Mouse (Mus musculus): Measurements from ENCODE around the gene Ddr2. TPM values are rescaled to one million over a fixed set of nuclear protein-coding genes. Genes with fewer than 3 reads are reported as not detected.

Ddr2 gene
- polyA plus RNA-seq, 1 experiment from 2014 or later = 89.0 TPM

GRCm38 (mm10) chr1:169948280-169948679, 162.3 kb downstream of the Ddr2 start:
- Histone ChIP-seq H3K4me1 (0 out of 2 replicates have a peak, but pooled peaks cover 10% of the 10 kb centered on the region), H3K9ac (no peak overlapping the region), H3K27me3 (no peaks in the 10 kb centered on the region), H3K27ac (replicated peaks) (no peak overlapping the region), H3K4me3 (replicated peaks) (no peak overlapping the region), H3K4me2 (replicated peaks) (no peak overlapping the region), H3K9me3 (replicated peaks) (no peaks in the 10 kb centered on the region), H3K36me3 (peaks cover 17% of the 10 kb centered on the region)
- no peak for ATAC-seq (ENCODE audit: insufficient number of reproducible peaks, low FRiP score, low TSS enrichment, low read depth)
- 72% methylated on average over 7 of the region's 7 CpGs for whole genome bisulfite sequencing

DNA sequence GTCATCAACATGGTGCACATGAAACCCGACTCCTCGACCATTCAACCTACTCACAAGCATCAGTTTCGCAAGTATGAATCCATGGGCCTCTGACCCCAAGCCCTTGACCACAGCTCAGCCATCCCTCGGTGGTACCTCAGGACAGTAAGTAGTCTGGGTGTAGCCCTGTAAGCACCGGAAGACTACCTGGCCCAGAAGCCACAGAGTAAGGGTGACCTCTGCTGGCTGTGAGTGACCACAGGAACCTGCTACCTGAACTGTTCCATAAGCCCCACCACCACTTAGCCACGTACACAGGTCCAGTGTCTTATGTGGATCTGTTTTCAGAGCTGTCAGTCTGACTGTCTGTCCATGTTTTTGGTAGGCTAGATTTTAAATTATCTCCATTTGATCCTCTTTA, 162.9 kb downstream of the Ddr2 start:
- Histone ChIP-seq H3K4me1 (0 out of 2 replicates have a peak, but pooled peaks cover 10% of the 10 kb centered on the region), H3K9me3 (replicated peaks) (no peaks in the 10 kb centered on the region)

GRCm38 (mm10) chr1:169946004-169946403, 164.6 kb downstream of the Ddr2 start:
- ATAC-seq (ENCODE audit: insufficient number of reproducible peaks, low FRiP score, low TSS enrichment, low read depth) = no peak
- WGBS = 72% methylated on average over 3 of the region's 3 CpGs

More for the DNA sequence above, 162.9 kb downstream of the Ddr2 start:
- H3K4me3 ChIP-seq (replicated peaks) = no peak overlapping the region
- no peaks in the 10 kb centered on the region for H3K27me3 ChIP-seq
- 81% methylated on average over 6 of the region's 6 CpGs for WGBS
- no peak overlapping the region for H3K27ac ChIP-seq (replicated peaks)
- no peak overlapping the region for H3K9ac ChIP-seq
- peaks cover 11% of the 10 kb centered on the region for H3K36me3 ChIP-seq
- no peak for ATAC-seq (ENCODE audit: insufficient number of reproducible peaks, low FRiP score, low TSS enrichment, low read depth)
- no peak overlapping the region for H3K4me2 ChIP-seq (replicated peaks)

DNA sequence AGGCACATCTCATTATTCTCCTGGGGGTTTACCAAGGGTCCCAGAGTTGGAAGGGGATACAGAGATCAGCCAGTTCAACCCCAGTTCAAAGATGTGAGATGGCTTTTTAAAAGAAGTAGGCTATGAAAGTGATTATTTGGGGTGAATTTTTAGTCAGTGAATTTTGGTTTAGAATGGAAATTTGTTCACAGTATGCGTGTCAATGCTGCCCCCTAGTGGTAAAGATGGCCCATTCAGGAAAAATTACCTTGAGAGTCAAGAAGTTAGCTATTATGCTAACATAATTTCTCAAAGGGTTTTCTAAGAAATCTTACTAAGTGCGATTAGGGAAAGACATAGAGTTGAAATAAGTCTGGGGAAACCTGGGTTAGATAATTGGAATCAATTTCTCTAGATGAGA, 171.2 kb downstream of the Ddr2 start:
- Histone ChIP-seq H3K36me3 (no peaks in the 10 kb centered on the region), H3K27me3 (no peaks in the 10 kb centered on the region), H3K27ac (replicated peaks) (no peak overlapping the region), H3K4me3 (replicated peaks) (no peak overlapping the region), H3K4me2 (replicated peaks) (no peak overlapping the region), H3K9ac (no peak overlapping the region), H3K4me1 (no peaks in the 10 kb centered on the region), H3K9me3 (replicated peaks) (no peaks in the 10 kb centered on the region)
- no peak for ATAC-seq (ENCODE audit: insufficient number of reproducible peaks, low FRiP score, low TSS enrichment, low read depth)
- WGBS = 11% methylated on average over 2 of the region's 2 CpGs

More at GRCm38 (mm10) chr1:169946004-169946403, 164.6 kb downstream of the Ddr2 start:
- Histone ChIP-seq H3K4me3 (replicated peaks) (no peak overlapping the region), H3K36me3 (peaks cover 3% of the 10 kb centered on the region; the same call in 1 of the 2 replicates), H3K4me1 (0 out of 2 replicates have a peak, but pooled peaks cover 10% of the 10 kb centered on the region), H3K9ac (no peak overlapping the region), H3K9me3 (replicated peaks) (no peaks in the 10 kb centered on the region), H3K27ac (replicated peaks) (no peak overlapping the region), H3K27me3 (no peaks in the 10 kb centered on the region), H3K4me2 (replicated peaks) (no peak overlapping the region)

GRCm38 (mm10) chr1:169934005-169934725, 176.4 kb downstream of the Ddr2 start:
- Histone ChIP-seq H3K27me3 (no peaks in the 10 kb centered on the region), H3K4me3 (replicated peaks) (0 out of 2 replicates have a peak overlapping the region, but pooled peaks have one; percentile 13), H3K4me1 (peaks cover 5% of the 10 kb centered on the region; the same call in 1 of the 2 replicates), H3K36me3 (no peaks in the 10 kb centered on the region), H3K9me3 (replicated peaks) (no peaks in the 10 kb centered on the region), H3K4me2 (replicated peaks) (peak overlapping the region; percentile 25; the same call in 1 of the 2 replicates), H3K27ac (replicated peaks) (no peak overlapping the region), H3K9ac (no peak overlapping the region)
- ATAC-seq (ENCODE audit: insufficient number of reproducible peaks, low FRiP score, low TSS enrichment, low read depth) = no peak
- WGBS = 44% methylated on average over 16 of the region's 16 CpGs

DNA sequence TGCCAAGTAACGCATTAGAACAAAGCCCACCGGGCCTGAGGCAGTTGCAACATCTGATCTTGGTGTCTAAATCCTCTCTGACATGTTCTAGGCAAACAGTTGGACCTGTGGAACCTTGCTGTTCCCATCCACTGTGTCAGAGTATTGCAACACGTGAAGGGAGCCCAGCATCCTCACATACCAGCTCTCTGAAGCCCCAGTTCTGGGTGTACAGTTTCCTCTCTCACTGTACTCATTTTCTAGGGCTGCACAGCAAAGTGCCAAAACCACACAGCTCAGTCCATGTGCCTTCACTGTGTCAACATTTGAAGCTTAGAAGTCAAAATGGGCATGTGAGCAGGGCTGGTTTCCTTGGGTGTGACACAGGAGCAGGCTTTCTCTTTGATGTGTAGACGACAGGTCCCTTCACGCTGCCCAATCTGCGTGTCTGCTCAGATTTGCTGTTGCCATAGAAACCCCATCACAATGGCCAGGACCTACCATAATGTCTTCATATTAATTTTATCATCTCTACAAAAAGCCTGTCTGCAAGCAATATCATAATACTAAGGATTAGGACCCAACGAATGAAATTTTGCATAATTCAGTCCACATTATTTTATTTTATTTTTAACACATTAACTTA, 178.3 kb downstream of the Ddr2 start:
- Histone ChIP-seq H3K9me3 (replicated peaks) (no peaks in the 10 kb centered on the region), H3K4me3 (replicated peaks) (no peak overlapping the region), H3K27ac (replicated peaks) (no peak overlapping the region), H3K9ac (no peak overlapping the region), H3K36me3 (no peaks in the 10 kb centered on the region), H3K27me3 (no peaks in the 10 kb centered on the region), H3K4me1 (peaks cover 5% of the 10 kb centered on the region; the same call in 1 of the 2 replicates), H3K4me2 (replicated peaks) (no peak overlapping the region)
- no peak for ATAC-seq (ENCODE audit: insufficient number of reproducible peaks, low FRiP score, low TSS enrichment, low read depth)
- 54% methylated on average over 7 of the region's 7 CpGs for WGBS

- peaks cover 5% of the 10 kb centered on the region; the same call in 1 of the 2 replicates for H3K4me1 ChIP-seq
- 64% methylated on average over 7 of the region's 7 CpGs for WGBS
- H3K27me3 ChIP-seq = no peaks in the 10 kb centered on the region
- no peak overlapping the region for H3K9ac ChIP-seq
- no peak for ATAC-seq (ENCODE audit: insufficient number of reproducible peaks, low FRiP score, low TSS enrichment, low read depth)
- no peaks in the 10 kb centered on the region for H3K9me3 ChIP-seq (replicated peaks)
- H3K36me3 ChIP-seq = no peaks in the 10 kb centered on the region
- no peak overlapping the region for H3K4me3 ChIP-seq (replicated peaks)
- H3K4me2 ChIP-seq (replicated peaks) = no peak overlapping the region
- H3K27ac ChIP-seq (replicated peaks) = no peak overlapping the region
Observed at GRCm38 (mm10) chr1:169931698-169932097, 178.9 kb downstream of the Ddr2 start.

GRCm38 (mm10) chr1:169928454-169928971, 182.0 kb downstream of the Ddr2 start, which contains the start of gene Ccdc190:
Ccdc190 (plus strand) TSS chr1:169928648.
- Histone ChIP-seq H3K9me3 (replicated peaks) (no peaks in the 10 kb centered on the region), H3K4me3 (replicated peaks) (no peak within 1 kb of the TSS), H3K4me2 (replicated peaks) (peak within 1 kb of the TSS; percentile 21), H3K9ac (no peak within 1 kb of the TSS), H3K27ac (replicated peaks) (no peak within 1 kb of the TSS; the same call in 1 of the 2 replicates), H3K4me1 (no peaks in the 10 kb centered on the region), H3K27me3 (no peaks in the 10 kb centered on the region), H3K36me3 (no peaks in the 10 kb centered on the region)
- WGBS = 17% methylated on average over 12 of the region's 12 CpGs
- ATAC-seq (ENCODE audit: insufficient number of reproducible peaks, low FRiP score, low TSS enrichment, low read depth) = no peak

GRCm38 (mm10) chr1:169927753-169928369, 182.7 kb downstream of the Ddr2 start:
- no peaks in the 10 kb centered on the region for H3K36me3 ChIP-seq

DNA sequence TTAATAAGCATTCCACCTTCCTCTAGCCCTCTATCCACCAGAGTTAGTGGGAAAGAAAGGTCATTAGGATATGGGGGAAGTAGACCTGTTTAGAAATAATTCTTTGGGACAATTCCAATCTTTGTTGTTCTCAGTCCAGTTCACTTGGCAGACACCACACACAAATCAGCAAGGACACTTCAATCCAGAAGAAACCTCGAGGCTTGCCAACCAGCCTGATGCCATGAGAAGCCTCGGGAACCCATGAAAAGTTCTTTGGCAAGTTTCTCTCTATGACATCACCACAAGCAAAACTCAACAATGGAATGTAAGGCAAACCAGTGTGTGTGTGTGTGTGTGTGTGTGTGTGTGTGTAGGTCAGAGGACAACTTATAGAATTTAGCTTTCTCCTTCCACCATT, 186.0 kb downstream of the Ddr2 start:
- Histone ChIP-seq H3K36me3 (no peaks in the 10 kb centered on the region), H3K9ac (no peak overlapping the region), H3K27ac (replicated peaks) (no peak overlapping the region), H3K4me1 (no peaks in the 10 kb centered on the region), H3K9me3 (replicated peaks) (no peaks in the 10 kb centered on the region), H3K4me2 (replicated peaks) (no peak overlapping the region), H3K4me3 (replicated peaks) (no peak overlapping the region), H3K27me3 (peaks cover 9% of the 10 kb centered on the region)
- ATAC-seq (ENCODE audit: insufficient number of reproducible peaks, low FRiP score, low TSS enrichment, low read depth) = no peak
- 72% methylated on average over 2 of the region's 2 CpGs for WGBS

More at GRCm38 (mm10) chr1:169927753-169928369, 182.7 kb downstream of the Ddr2 start:
- Histone ChIP-seq H3K9ac (no peak overlapping the region), H3K27me3 (no peaks in the 10 kb centered on the region), H3K4me2 (replicated peaks) (peak overlapping the region; percentile 21), H3K4me3 (replicated peaks) (no peak overlapping the region), H3K27ac (replicated peaks) (no peak overlapping the region), H3K9me3 (replicated peaks) (no peaks in the 10 kb centered on the region), H3K4me1 (no peaks in the 10 kb centered on the region)
- WGBS = 65% methylated on average over 8 of the region's 8 CpGs
- ATAC-seq (ENCODE audit: insufficient number of reproducible peaks, low FRiP score, low TSS enrichment, low read depth) = no peak
